Mouse (Mus musculus) B cell, adult 2 months (primary cell): ENCODE measurements around the gene Vill.
A peak's percentile ranks its signal among the peaks of the same experiment; 100 is the strongest.

Experiments
- DNase-seq, 2 experiments: peaks; one replicate each; pipeline ENCODE4 v3.0.0; 2022

Gene Vill

DNA sequence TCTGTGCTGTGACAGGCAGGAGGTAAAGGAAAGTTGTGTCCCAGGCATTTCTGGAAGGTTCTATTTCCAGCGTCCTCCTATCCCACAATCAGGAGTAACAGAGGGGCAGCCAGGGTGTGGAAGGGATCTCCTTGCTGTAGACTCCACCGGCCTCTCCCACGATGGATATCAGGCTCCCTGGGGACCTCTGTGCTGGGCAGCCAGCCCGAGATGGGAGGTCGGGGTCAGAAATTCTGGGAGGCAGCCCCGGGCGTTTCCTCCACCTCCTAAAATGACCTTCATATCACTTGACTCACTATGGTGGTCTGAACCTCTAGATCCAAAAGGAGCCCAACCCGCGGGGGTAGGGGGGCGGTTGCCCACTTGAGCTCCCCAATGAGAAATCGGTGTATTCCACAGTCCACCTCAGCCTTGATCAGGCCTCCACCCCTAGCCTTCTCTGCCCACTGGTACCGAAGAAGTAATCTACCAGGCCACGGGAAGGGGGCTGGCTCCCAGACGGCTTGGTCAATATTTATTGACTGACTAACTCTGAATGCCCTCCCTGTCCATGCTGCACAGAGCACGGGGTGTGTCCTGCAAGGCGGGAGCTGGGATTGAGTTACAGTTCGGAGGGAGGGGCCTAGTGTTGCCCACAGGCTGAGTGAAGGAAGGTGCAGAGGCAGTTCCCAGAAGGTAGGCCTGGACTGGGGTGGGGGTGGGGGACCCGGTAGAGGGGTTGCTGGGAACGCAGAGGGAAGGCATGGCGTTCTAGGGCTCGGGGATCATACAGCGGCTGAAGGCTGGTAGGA lies at the start of gene Vill:
Gene Vill, plus strand, starts transcription at position 625 of the 791 bp plus-strand sequence.
- no peak for DNase-seq

DNA sequence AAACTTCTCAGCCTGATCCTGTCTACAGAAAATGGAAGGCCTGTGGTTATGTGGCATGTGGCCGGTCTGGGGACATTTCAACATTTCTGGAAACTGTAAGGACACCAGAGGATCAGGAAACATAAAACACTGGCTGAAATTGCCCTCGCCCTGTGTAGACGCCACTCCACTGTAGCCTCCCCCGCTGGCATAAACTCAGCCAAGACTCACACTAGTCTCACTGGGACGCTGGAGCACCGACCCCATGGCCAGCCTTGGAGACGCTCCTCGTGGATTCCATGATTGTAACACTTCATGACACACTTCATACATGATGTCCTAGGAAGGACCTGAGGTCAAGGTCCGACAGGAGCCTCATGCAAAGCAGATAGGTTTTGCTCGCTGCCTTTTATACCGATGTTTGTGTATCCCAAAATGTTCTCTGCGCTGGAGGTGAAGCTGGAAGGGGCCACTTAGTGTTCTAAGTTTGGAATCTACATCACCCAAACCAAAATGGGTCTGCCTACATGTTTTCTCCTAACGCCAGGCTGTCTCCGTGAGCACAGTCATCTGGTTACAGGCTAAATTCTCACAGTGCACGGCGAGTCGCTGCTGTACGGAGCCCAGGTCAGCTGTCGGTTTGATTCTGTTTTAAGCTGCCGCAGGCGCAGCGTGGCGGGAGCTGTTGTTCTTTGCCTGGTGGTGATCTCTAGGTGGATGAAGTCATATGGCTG lies 48.4 kb upstream of the Vill start:
- no peak for DNase-seq

DNA sequence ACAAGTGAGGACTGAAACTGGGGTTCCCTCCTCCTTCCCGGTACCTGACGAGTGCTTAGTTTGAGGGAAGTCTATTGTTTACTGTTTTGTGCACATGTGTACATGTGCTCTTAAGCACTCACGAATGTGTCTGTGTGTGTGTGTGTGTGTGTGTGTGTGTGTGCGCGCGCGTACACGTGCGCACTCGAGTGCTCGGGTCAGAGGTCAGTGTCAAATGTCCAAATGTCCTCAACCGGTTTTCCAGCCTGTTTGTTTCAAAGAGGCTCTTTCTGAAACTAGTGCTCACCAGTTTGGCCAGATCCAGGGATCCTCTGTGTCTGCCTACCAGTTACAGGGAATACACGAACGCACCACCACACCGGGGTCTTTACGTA lies 47.9 kb upstream of the Vill start:
- no peak for DNase-seq

DNA sequence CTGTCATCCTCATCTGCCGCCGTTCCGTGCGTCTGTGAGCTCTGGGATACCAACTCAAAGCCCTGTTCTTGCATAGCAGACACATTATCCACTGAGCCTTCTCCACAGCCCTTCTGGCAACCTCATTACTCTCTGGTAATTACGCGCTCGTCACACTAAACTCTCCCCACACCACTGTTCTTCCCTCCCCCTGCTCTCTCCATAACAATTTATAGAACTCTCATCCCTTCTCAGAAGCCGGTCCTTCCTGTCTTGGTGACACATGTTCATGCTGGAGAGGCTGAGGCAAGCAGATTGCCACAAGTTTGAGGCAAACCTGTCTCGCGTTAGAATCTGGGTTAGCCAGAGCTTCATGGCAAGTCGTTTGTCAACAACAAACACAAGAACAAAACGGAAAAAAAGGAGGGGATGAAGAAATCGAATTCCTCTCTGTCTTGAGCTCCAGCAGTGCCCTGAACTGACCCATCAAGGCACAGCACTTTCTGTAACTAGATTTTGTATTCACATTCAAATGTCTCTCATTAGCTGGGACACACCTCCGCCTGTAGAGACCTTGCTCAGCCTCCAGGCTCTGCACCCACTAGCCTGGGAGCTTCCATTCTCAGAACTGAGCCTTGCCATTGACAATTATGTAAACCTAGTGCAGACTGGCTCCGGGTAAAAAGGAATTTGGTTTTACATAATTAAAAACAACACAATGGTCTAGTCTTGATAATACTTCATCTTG lies 47.1 kb upstream of the Vill start:
- DNase-seq = no peak

DNA sequence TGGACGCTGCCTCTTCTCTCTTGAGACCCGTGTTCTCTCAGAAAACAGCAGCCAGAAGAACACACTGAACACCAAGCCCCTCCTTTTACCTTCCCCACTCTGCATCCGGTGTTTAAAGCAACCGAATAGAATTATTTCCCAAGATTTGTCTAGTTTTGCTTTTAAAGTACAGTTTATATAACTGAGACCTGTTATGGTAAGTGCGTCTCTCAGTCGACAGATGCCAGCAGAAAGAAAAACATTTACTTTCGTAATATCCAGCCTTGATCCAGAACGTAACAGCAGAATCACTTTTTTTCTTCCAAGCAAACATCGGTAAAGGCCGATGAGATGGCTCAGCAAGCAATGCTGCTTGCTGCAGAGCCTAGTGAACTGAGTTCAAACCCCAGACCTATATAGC lies 45.3 kb upstream of the Vill start:
- DNase-seq = no peak

DNA sequence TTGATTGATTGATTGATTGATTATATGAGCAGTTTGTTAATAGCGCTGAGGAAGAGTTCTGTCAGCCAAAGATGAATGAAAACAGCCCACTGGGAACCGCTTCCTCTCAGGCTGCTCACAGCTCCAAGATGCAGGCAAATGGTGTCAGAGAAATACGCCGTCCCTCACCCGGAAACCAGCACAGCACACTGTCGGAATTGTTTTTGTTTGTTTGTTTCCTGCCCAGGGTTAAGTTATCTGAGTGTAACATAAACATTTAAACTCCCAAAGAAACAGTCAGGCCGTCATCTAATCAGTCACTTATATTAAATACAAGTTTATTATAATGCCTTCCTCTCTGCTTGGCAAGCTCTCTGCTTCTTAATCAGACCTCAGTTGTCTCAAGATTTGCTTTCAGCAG lies 43.7 kb upstream of the Vill start:
- no peak for DNase-seq

DNA sequence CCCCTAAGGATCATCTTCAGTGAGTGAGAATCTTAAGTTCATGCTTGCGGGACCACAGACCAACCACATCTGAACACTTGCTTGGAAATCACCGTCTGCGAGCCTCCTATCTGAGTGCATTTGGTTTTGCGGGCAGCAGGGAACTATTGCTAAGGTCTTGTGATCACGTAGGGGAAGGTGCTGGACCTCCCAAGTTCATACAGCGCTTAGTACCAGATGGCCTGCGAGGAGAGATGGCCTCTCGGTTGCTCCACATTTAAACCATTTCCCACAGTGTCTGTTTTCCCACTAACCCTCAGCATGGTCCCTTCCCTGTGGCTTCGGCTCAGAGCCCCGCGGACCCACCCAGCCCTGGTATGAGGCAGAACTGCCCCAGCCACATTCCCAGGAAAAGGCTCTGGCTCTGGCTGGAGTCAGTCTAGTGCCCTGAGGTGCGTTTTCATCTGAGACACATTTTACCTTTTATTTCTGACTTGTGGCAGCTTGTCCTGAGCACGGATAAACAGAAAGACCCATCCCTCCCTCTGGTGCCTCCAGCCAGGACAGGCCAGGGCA lies 42.3 kb upstream of the Vill start:
- DNase-seq = no peak

DNA sequence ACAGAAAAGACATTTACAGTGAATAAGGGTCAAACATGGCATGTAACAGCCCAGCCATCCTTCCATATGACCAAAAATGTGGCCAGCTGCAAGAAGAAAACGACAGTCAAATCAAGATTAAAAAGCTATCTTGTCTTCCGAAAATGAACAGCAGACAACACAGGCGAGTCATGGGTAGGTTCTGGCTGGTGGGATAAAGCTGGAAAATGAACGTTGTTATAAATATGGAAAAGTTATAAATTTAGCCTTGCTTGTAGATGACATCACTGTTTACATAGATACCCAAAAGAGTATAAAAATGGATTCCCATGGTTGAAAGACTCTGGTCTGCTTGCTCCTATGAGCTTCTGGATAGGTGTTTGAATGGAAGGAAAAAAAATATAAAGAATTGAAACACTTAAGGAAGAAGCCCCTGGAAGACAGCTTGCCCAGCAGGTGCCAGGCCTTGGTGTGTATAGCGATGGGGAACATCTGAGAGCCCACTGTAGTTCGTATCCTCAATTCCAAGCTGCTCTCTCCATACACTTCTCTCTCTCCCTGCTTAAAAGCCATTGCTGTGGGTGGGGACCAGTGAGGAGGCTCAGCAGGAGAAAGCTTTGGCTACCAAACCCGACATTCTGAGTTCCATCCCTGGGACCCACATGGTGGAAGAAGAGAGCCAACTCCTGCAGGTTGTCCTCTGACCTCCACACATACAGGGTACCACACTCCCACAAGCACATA lies 35.6 kb upstream of the Vill start:
- DNase-seq = no peak

DNA sequence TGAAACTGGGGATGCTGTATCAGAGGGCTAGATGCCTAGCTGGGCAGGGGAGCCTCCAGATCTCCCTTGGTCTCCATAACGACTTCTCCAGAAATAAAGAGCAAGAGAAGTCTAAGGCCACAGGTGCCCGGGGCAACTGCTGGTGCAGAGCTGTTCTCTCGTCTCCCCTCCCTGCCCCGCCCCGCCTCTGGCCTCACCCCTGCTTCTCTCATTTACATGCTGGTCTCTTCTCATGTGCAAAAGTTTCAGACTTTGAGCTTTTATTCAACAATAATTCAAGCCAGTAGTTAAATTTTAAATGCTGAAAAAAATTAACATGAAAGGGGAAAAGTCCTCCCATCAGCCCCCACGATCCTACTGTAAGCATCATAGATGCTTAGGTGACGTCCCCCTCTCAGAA lies 30.8 kb upstream of the Vill start:
- DNase-seq = no peak

DNA sequence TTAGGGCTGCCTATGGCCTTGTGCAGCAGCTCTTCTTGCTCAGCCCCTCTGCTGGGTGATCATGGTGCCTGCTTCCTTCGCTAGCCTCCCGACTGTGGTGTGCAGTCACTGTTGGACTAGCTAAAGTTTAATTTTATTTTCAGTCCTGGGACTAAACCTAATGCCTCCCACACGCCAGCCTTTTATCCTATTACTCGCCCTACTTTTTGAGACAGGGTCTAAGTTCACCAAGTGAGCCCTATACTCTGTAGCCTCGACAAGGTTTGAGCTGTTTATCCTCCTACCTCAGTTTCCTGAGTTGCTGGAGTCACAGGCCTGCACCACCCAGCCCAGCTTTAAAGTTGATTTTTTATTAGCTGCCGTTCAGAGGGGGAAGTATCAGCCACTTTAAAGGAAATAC lies 27.3 kb upstream of the Vill start:
- no peak for DNase-seq

DNA sequence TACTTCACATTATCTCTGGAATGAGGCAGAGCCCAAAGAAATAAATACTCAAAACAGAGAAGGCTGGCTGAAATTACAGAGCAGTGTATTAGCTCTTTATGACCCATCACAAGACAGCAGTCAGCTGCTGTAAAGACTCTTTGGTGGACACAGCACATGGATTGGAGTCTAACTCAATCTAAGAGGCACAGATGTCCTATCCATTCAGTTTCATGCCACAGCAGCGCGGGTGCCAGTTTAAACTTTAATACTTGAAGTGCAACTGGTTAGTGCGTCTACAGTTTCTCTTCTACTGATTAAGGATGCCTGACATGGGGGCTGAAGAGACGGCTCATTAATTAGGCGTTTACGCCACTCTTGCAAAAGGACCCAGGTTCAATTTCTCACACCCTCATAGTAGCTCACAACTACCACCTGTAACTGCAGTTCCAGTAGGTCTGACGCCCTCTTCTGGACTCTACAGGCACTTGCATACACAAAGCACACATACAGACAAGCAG lies 26.7 kb upstream of the Vill start:
- DNase-seq = no peak

DNA sequence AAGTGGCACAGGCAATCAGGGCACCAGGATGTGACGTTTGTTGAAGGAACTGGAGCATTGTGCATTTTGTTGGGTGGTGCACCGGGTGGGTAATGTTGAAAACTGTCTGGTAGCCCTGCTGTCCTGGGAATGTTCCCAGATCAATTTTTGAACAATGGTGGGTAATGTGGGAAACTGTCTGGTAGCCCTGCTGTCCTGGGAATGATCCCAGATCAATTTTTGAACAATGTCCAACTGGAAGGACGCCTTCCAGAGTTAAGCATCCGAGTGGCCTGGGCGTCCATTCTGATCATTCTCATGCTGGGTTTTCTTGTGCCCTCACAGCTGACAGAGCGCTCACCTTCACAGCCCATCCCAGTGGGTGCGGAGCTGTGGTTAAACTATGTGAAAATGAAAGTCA lies 25.2 kb upstream of the Vill start:
- DNase-seq = no peak

DNA sequence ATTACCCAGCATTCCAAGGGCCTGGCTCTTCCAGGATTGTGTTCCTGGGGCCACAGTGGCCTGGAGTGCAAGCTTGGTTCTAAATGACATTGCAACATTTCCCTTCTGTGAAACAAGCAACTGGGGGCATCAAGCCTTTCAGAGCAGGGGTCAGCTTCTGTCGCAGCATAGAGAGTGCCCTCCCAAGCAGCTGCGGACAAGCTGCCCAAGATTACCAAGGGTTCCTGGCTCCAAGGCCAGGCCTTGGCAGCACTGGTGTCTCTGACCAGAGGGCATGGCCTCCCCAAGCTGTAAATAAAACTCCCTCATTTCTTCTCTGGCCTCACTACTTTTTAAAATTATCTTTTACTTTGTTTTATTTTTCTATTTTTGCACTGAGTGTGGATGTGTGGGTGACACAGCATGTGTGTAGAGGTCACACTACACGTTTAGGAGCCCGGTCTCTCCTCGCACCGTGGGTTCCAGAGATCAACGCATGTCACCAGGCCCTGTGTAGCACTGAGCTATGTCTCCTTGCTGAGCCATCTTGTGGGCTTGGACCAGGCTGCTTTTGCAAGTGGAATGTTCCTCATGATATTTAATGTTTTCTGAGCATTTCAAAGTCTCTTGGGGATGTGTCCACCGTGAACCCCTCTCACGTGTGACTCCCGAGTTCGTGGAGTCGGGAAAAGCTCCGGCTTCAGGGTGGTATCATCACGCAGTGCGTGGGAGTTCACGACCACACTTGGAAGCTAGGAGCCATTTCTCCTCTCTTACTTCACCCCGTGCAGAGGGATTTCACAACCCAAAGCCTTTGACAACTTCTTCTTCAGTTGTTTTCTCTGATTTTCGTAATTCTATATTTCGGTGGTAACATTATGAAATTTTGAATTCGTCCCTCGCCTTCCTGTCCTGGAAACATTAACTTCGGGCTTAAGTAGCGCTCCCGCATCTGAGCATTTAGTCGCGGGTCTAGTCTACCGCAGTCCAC lies 24.1 kb upstream of the Vill start:
- no peak for DNase-seq

DNA sequence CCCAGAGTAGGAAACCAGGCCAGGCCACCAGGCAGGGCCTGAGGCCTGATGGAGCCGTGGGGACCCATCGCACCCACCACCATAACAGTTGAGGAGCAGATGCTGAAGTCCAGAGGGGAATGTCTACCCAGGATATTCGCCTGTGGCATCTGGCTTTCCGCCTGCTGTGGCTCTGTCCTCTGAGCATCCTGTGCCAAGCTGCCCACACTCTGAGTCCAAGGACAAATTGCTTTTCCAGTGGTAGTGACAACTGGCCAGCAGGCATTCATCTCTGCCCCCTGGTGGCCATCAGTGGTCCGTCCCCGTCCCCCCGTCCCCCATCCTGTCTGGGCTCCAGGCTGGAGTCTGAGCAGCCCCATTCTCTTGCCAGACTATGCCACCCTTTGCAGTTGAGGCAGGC lies 23.0 kb upstream of the Vill start:
- peak; percentile 21 to 24 for DNase-seq

DNA sequence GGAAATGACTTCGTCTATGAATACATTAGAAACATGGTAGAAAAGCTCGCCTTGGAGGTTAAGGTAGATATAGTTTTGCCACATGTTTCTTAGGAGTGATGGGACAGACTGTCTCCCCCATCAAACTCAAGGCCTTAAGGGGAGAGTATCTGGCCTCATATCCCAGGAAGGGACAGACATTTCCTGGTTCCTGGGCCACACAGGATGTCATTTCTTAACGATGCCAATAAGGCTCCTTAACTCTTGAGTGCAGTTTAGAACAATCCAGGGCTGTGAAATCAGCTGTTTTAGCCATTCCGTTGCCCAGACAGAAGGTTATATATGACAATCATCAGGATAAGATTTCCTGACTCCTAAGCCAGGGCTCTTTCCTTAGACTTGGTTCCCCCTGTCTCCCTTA lies 21.5 kb upstream of the Vill start:
- no peak for DNase-seq

DNA sequence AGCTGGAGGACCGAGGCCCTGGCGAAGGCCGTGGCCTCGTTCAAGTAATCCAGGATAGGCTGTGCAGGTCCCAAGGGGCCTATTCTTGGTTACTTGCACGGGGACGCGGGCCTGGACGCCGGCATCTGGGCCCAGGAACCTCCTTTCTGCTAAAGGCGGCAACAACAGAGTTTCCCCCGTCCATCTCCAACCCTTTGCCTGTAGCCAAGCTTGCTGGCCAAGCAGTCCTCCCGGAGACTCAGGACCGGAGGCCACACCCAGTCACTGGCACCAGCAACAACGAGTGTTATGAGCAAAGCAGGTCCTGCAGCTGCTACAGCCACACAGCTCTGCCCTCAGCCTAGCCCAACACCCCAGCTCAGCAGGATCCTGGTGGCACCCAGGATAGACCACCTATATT lies 20.8 kb upstream of the Vill start:
- DNase-seq = no peak

DNA sequence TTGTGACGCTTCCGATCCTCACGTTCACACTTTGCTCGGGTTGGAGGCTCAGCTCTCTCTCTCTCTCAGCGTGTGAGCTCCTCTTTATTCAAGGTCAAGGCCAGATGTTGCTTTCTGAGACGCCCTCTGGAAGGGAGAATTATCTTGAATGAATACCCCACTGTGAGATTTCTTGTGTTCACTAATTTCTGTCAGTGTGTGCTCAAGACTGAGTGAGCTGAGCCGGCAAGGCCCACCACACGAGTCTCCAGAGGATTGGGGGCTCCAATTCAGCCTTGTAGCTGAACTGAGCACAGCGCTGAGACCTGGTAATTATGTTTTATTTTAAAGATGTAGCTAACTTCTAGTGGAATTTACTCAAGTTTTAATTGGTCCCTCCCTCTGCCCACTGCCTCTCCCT lies 20.0 kb upstream of the Vill start:
- no peak for DNase-seq

DNA sequence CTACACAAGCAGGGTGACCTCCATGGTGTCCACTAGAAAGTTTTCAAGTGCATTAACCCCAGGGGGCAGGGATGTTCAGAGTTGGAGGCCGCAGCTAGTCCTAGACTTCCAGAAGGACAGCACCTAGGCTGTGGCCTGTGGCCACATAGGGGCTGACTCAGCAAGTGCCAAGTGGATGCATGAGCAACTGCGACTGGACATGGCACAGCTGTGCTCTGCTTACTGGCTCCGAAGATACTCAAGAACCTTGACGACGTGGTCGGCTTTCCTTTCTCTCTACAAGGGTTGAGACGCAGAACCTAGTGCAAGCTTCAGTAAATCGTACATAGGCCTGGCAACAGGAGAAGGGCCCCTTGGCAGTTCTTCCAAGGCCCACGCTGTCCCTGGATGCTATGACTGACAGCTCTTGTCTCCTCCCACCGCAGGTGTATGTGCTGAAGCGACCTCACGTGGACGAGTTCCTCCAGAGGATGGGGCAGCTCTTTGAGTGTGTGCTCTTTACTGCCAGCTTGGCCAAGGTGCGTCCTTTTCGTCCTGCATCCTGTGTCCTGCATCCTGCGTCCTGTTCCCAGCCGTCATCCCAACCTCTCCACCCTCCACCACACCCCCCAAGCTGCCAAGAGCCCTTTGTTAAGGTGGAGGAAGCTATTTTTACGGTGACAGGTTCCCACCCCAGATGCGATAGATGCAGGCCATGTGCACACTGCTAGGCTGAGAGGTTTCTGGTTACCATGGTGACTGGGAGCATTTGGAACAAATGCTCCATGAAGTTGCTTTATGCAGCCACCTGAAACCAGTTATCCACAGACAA lies 19.3 kb upstream of the Vill start:
- no peak for DNase-seq

DNA sequence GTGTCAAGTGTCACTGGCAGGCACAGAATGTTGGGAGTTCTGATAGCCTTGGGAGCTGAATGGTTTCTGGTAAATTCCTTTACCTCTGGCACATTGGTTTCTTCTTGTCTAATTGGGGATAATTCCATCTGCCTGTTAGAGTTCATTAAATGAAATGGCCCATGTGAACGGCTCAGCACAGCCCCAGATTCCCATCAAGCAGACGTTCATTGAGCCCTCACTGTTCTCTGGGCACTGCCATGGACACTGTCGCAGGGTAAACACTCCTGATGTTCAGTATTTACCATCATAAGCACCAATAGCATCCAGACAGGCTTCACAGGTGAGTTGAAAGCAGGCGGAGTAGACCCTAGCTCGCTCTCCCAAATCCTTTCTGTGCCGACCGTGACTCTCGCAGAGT lies 18.5 kb upstream of the Vill start:
- no peak for DNase-seq
